Mouse (Mus musculus): ENCODE data around the gene B4galnt4.

Gene B4galnt4

DNA sequence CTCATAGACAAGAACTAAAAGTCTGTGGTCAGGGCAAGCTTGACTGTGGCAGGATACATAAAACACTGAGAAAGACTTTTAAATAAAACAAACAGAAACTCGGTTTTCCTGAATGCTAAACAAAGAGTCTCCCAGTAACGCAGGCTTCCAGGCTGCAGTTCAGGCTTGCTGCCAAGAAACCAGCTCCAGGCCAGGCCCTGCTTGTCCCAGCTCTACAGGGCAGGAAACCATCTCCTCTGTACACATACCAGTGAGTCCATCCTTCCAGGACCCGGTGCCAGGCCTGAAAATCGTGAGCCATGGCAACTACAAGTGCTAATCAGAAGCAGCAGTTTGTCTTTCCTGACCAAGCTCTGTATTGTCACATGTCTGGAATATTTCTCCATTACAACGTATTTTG is 19.2 kb upstream of the B4galnt4 start:
- in situ Hi-C loops (cut with MboI), result no loop called here

DNA sequence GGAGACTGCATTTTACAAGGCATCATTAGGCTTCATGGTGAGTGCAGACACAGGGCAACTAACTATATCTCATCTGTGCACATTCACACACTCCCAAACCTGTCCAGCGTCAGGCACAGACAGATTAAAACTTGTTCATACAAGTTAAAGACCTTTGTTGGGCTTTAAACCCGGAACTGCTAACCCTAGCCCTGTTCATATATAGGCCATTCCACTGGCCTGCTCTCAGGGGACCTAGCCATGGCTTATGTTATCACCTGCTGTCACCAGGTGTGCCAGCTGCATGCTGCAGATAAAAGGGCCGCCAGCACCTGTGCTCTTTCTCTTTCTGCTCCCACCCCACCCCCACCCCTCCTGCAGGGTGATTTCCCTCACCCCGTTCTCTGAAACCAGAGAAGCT is 18.4 kb upstream of the B4galnt4 start:
- in situ Hi-C loops (cut with MboI), result no loop called here

- in situ Hi-C loops (cut with MboI), result loop anchor here (5.0 kb wide), 1 partner anchor 145 kb away; the partner anchor contains the start of gene Cox8b
Observed at GRCm38 (mm10) chr7:141046931-141047580, 13.8 kb upstream of the B4galnt4 start.

- in situ Hi-C loops (cut with MboI), result loop anchor here (5.0 kb wide), 1 partner anchor 145 kb away; the partner anchor contains the start of gene Cox8b
Observed at GRCm38 (mm10) chr7:141047581-141048225, 13.2 kb upstream of the B4galnt4 start.

DNA sequence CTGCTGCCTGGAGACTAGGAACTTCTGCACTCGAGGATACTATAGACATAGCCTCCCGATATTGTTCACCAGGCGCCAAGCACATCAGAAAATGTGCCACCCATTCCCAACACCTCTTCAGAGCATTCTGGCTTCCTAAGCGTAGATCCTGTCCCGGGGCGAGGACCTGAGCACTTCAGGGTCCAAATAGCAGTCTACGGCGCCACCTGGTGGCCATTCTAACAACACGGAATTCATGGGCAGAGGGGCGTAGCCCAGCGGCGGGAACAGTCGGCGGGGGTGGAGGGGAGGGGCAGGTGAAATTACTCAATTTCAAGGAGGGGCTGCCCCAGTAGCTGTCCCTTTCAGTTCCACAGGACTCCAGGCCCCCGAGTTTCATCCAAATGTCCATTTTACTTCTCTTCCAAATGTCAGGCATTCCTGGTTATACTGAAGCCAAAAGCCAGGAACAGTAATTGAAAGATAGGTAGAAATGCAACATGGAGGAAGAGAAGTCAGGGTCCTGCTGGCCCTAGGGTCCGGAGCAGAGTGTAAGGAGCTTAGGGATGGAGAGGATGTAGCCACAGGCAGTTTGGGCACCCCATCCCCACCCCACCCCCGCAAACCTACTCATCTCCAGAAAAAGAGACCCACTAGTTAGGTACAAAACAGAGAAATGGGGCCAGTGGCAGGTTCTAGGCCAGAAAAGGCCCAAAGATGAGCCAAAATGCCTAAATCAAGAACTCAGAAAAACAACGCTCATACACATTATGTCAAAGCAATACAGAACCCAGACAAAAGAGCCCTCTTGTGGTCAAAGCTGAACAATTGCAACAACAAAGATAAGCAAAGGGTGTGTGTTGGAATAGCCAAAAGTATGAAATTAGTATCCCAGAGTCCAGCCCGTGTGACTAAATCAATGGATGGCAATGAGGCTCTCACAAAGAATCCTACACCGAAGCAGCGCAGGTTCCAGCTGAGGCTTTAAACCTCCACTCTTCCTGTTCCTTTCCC is 12.4 kb upstream of the B4galnt4 start:
- in situ Hi-C loops (cut with MboI), result loop anchor here (5.0 kb wide), 1 partner anchor 146 kb away; the partner anchor contains the start of gene Cox8b

- in situ Hi-C loops (cut with MboI), result loop anchor here (5.0 kb wide), 1 partner anchor 147 kb away; the partner anchor contains the start of gene Cox8b
Observed at GRCm38 (mm10) chr7:141049326-141049725, 11.6 kb upstream of the B4galnt4 start.

GRCm38 (mm10) chr7:141051060-141051685 is 9.7 kb upstream of the B4galnt4 start:
- in situ Hi-C loops (cut with MboI), result loop anchor here (5.0 kb wide), 1 partner anchor 204 kb away; the partner anchor contains the start of genes Odf3 and Scgb1c1

- in situ Hi-C loops (cut with MboI), result loop anchor here (5.0 kb wide), 1 partner anchor 205 kb away; the partner anchor contains the start of genes Odf3 and Scgb1c1
Observed at GRCm38 (mm10) chr7:141052016-141052415, 8.9 kb upstream of the B4galnt4 start.

DNA sequence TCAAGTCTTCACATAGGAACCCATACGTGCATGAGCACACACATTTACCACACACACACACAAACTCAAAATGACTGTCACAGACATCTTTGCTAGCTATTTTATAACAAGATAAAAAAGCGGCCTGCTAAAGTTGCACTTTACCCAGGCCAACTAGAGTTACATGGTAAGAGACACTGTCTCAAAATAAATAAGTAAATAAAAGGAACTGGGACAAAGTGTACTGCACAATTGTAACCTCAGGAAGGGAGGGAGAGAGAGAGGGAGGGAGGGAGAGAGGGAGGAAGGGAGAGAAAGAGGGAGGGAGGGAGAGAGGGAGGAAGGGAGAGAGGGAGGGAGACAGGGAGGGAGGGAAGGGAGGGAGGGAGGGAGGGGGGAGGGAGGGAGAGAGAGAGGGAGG is 8.5 kb upstream of the B4galnt4 start:
- in situ Hi-C loops (cut with MboI), result loop anchor here (5.0 kb wide), 1 partner anchor 205 kb away; the partner anchor contains the start of genes Odf3 and Scgb1c1

DNA sequence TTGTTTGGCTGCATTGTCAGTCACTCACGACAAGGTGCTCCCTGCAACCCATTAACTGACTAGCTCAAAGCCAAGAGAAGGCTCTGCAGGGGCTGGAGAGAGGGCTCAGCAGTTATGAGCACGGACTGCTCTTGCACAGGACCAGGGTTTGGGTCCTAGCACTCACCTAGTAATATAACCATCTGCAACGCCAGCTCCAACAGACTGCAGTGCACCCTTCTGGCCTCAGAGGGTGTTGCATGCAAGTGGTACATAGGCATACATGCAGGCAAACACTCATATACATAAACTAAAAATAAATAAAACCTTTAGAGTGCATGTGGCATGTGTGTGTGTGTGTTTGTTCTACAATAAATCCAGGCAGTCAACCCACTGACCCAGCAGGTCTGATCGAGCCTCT is 5.1 kb upstream of the B4galnt4 start:
- in situ Hi-C loops (cut with MboI), result no loop called here

GRCm38 (mm10) chr7:141056976-141057375 is 3.9 kb upstream of the B4galnt4 start:
- in situ Hi-C loops (cut with MboI), result no loop called here

DNA sequence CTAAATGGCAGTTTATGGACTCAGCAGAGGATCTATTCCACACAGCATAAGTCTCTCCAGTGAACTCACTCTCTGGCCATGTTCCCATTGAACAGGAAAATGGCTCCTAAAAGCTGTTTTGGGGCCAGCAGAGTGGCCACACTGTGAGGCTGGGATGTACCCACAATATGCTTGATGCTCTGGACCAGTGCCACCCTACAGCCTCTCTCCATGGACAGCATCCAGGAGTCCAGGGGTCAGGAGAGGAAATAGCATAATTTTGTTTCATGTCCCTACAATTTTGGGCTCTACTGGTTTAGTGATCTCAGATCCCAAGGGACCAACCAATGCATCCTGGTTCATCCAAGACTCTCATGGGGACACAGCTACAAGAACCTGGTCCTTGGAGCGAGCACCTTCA is 3.4 kb upstream of the B4galnt4 start:
- in situ Hi-C loops (cut with MboI), result no loop called here

- in situ Hi-C loops (cut with MboI), result no loop called here
Observed at GRCm38 (mm10) chr7:141058601-141059341, 2.1 kb upstream of the B4galnt4 start.

DNA sequence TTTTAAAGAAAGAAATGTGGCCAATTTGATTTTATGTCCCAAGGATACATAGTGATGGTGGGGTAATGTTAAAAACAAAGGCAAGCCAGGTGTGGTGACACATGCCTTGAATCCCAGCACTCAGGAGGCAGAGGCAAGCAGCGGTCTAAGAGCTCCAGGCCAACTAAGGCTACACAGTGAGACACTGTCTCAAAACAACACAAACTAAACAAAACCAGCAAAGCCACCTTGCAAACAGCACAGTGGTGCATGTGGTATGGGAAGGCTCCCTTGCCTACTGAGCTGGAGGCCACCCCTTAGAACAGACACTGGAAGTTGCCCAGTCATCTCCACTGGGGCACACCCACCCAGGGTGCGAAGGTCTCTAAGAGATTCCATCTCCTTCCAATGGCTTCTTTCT is 975 bp upstream of the B4galnt4 start:
- in situ Hi-C loops (cut with MboI), result no loop called here

DNA sequence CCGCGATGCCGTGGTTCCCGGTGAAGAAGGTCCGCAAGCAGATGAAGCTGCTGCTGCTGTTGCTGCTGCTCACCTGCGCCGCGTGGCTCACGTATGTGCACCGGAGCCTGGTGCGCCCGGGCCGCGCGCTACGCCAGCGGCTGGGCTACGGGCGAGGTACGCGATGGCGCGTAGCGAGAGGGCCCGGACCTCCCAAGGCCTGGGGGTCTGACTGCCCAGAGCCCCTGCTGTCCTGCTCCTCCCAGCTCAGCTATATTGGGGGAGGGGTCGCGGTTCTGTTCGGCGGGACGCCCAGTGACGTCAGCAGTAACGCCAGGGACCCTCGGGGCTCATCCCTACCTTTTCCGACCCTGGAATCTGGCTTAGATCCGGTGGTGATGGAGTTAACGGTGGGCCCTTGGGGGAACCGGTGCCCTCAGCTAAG is 377 bp downstream of the B4galnt4 start:
- in situ Hi-C loops (cut with MboI), result no loop called here

- in situ Hi-C loops (cut with MboI), result no loop called here
Observed at GRCm38 (mm10) chr7:141062525-141062924, 1.6 kb downstream of the B4galnt4 start.

DNA sequence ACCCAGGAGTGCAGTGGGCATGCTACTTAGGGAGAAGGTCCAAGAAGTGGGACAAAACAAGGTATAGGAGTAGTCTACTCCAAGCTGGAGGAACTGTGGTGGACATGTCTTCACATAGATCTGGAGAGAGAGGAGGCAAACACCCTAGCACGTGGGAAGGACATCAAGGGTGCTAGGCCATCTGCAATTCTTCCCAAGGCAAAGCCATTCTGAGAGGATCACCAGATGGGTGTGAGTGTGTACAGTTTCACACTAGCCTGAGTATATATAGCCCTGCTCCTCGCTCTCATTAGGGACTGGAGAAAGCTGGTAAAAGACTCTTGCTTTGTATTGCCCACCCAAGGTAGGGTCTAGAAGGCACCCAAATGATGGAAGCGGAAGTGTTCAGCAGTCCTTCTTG is 2.4 kb downstream of the B4galnt4 start:
- in situ Hi-C loops (cut with MboI), result no loop called here

DNA sequence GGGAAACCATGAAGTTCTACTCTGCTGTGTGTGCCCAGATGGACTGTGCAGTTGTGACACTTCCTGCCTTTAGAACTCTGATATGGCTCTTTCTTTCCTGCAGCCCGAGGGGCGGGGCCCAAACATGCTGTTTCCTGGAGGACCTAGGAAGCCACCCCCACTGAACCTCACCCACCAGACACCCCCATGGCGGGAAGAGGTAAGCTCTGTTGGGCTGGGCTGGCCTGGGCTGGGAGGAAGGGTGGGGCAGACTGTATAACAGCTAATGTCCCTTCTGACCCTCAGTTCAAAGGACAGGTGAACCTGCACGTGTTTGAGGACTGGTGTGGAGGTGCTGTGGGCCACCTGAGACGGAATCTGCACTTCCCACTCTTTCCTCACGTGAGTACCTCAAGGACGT is 3.3 kb downstream of the B4galnt4 start:
- in situ Hi-C loops (cut with MboI), result no loop called here

DNA sequence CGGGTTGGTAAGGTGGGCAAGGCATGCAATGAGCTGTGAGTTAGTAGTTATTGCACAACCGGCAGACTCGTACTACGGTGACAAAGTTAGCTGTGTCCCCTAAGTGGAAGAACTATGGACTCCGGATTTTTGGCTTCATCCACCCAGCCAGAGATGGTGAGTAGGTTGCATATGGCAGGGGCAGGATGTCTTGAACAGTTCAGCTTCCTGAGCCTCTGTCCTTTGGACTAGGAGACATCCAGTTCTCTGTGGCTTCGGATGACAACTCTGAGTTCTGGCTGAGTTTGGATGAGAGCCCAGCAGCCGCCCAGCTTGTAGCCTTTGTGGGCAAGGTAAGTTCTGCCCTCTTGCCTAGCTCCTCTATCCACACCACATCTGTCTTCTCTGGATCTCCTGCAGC is 3.7 kb downstream of the B4galnt4 start:
- in situ Hi-C loops (cut with MboI), result no loop called here

- in situ Hi-C loops (cut with MboI), result no loop called here
Observed at GRCm38 (mm10) chr7:141068351-141068750, 7.4 kb downstream of the B4galnt4 start.
